Mouse (Mus musculus): Measurements from ENCODE around the gene Chl1. TPM values are rescaled to one million over a fixed set of nuclear protein-coding genes. Genes with fewer than 3 reads are reported as not detected.

Chl1 gene
- polyA plus RNA-seq, 1 experiment from 2014 or later, result 7.1 TPM

DNA sequence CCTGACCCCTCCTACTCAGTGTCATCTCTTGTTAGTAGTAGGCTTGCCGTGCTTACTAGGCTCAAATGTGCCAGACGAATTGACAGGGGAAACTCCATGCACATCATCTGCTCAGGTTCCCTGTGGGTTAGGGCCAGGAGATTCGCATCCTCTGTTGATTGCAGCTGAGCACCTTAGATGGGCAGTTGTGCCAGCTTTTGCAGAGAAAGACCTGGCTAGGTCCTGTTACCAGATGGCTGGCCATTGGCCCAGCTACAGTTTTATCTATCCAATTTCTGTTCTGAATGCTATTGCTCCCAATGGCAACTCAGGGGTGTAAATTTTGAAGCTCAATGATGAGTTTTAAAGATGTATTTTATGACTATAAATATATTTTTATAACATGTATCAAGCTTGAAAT lies 256.4 kb downstream of the Chl1 start:
- WGBS, result 81% methylated on average over 3 of the region's 3 CpGs
- Histone ChIP-seq H3K9me3 (ENCODE audit: control insufficient read depth, low read length) (peaks cover 3% of the 10 kb centered on the region; the same call in 1 of the 2 replicates), H3K27ac (ENCODE audit: low read depth, low read length) (no peak overlapping the region), H3K27me3 (ENCODE audit: control insufficient read depth, insufficient read depth, low read length) (no peaks in the 10 kb centered on the region), H3K4me2 (no peak overlapping the region), H3K4me3 (ENCODE audit: low read depth, low read length) (no peak overlapping the region), H3K36me3 (ENCODE audit: control insufficient read depth, insufficient read depth, low read length) (no peaks in the 10 kb centered on the region), H3K9ac (ENCODE audit: low read length) (no peak overlapping the region), H3K4me1 (ENCODE audit: control insufficient read depth, insufficient read depth, low read length) (no peaks in the 10 kb centered on the region)
- DNase-seq (ENCODE audit: low spot score, missing footprints) (no peak), ATAC-seq (ENCODE audit: low FRiP score) (no peak)

DNA sequence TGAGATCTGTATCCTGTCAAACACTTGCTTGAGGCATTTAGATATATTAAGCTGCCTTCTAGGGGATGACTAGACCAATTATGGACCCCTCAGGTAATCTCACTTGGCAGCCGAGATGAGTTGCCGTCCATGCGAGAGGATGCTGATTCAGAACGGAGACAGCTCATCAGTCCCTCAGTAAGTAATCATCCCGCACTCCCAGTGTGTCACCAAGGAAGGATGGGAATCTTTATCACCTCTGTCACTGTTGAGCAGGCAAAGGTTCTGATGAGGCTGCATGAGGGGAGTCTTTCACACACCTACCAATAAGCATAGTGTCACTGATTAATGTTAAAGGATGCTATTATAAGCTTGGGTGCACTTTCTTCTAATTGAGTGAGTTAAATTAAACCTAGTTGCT lies 270.7 kb downstream of the Chl1 start:
- Histone ChIP-seq H3K4me2 (no peak overlapping the region), H3K9me3 (ENCODE audit: control insufficient read depth, low read length) (no peaks in the 10 kb centered on the region), H3K36me3 (ENCODE audit: control insufficient read depth, insufficient read depth, low read length) (no peaks in the 10 kb centered on the region), H3K27ac (ENCODE audit: low read depth, low read length) (no peak overlapping the region), H3K27me3 (ENCODE audit: control insufficient read depth, insufficient read depth, low read length) (no peaks in the 10 kb centered on the region), H3K9ac (ENCODE audit: low read length) (no peak overlapping the region), H3K4me1 (ENCODE audit: control insufficient read depth, insufficient read depth, low read length) (no peaks in the 10 kb centered on the region), H3K4me3 (ENCODE audit: low read depth, low read length) (no peak overlapping the region)
- DNase-seq (ENCODE audit: low spot score, missing footprints) (no peak), ATAC-seq (ENCODE audit: low FRiP score) (no peak)
- 82% methylated on average over 5 of the region's 5 CpGs for WGBS

DNA sequence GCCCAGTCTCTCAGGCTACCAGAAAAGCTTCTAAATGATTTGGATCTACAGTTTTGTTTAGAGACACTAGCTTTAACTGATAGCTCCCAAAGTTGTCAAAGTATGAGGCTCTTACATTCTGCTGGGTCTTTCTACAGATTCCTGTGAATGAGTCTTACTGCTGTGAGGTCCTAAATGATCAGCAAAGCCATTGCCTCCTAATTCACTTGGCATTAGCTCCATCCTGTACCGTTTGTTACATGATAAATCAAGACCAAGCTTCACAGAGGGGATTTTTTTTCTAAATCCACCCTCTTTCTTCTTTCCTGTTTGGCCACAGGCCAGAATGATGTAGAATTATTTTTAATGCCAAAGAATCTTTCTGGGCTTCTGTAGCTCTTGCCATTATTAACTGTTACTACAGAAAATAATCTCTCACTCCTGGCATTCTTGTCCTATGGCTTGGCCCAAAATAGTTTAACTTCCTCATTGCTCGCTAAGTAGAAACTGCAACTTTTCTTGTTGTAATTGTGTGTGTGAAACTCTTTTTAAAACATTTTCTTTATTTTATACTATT lies 280.8 kb downstream of the Chl1 start:
- H3K27me3 ChIP-seq (ENCODE audit: control insufficient read depth, insufficient read depth, low read length), result no peaks in the 10 kb centered on the region
- no peak overlapping the region for H3K4me2 ChIP-seq
- no peak for ATAC-seq (ENCODE audit: low FRiP score)
- no peaks in the 10 kb centered on the region for H3K36me3 ChIP-seq (ENCODE audit: control insufficient read depth, insufficient read depth, low read length)
- H3K27ac ChIP-seq (ENCODE audit: low read depth, low read length), result no peak overlapping the region
- no peak for DNase-seq (ENCODE audit: low spot score, missing footprints)
- no peak overlapping the region for H3K9ac ChIP-seq (ENCODE audit: low read length)
- H3K4me3 ChIP-seq (ENCODE audit: low read depth, low read length), result no peak overlapping the region
- 72% methylated on average over 2 of the region's 2 CpGs for WGBS
- H3K4me1 ChIP-seq (ENCODE audit: control insufficient read depth, insufficient read depth, low read length), result no peaks in the 10 kb centered on the region
- H3K9me3 ChIP-seq (ENCODE audit: control insufficient read depth, low read length), result no peaks in the 10 kb centered on the region

DNA sequence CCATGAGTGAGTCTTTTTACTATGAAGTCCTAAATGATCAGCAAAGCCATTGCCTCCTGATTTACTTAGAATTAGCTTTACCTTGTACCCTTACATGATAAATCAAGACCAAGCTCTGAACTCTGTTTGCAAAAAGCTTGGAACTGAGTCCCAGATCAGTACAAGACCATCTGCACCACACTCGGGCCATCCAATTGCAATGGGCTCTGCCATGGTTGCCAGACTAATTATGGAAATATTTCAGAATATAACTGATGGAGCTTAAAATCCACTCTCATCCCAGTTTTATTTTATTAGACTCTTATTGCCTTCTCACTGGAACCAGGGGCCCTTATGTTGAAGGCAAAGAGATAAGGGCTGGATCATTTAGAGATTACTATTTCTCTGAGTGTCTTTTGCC lies 284.9 kb downstream of the Chl1 start:
- no peak overlapping the region for H3K9ac ChIP-seq (ENCODE audit: low read length)
- ATAC-seq (ENCODE audit: low FRiP score) (no peak), DNase-seq (ENCODE audit: low spot score, missing footprints) (no peak)
- no peaks in the 10 kb centered on the region for H3K36me3 ChIP-seq (ENCODE audit: control insufficient read depth, insufficient read depth, low read length)
- no peaks in the 10 kb centered on the region for H3K27me3 ChIP-seq (ENCODE audit: control insufficient read depth, insufficient read depth, low read length)
- no peak overlapping the region for H3K27ac ChIP-seq (ENCODE audit: low read depth, low read length)
- H3K4me2 ChIP-seq, result no peak overlapping the region
- no peaks in the 10 kb centered on the region for H3K9me3 ChIP-seq (ENCODE audit: control insufficient read depth, low read length)
- WGBS, result 55% methylated on average over 1 of the region's 1 CpGs
- H3K4me3 ChIP-seq (ENCODE audit: low read depth, low read length), result no peak overlapping the region
- no peaks in the 10 kb centered on the region for H3K4me1 ChIP-seq (ENCODE audit: control insufficient read depth, insufficient read depth, low read length)

Data from midbrain, embryonic 11.5 days (tissue).